Comparison of ENCODE assay signal across 18 mouse cellular contexts in genomic region chr7:28816920-28817319, GRCm38 (mm10). TPM values are rescaled to one million over a fixed set of nuclear protein-coding genes. Genes with fewer than 3 reads are reported as not detected.
DNase-seq lines count a peak whose midpoint lies in the region; ATAC-seq lines count a peak whose summit lies in the region.
"Had no signal": no experiment of that assay in that cellular context is flagged by ENCODE, and none has a peak within 500 bp of the region (broad histone marks: within the 10 kb centered on the region; RNA-seq: fewer than 3 reads in every experiment).

No protein-coding gene starts in this region.

- H3K9me3 ChIP-seq in heart, embryonic 16.5 days (replicated peaks; ENCODE audit: control insufficient read depth, low read length): no peaks in the 10 kb centered on the region
- no peaks in the 10 kb centered on the region for H3K9me3 ChIP-seq in neural tube, embryonic 13.5 days
- no peaks in the 10 kb centered on the region for H3K9me3 ChIP-seq in intestine, embryonic 16.5 days (ENCODE audit: control insufficient read depth, low read length)
- H3K9me3 ChIP-seq: hindbrain, embryonic 10.5 days; limb, embryonic 10.5 days had no signal

- no peak overlapping the region for H3K27ac ChIP-seq in heart, embryonic 16.5 days (ENCODE audit: low read length)
- H3K27ac ChIP-seq in neural tube, embryonic 13.5 days (replicated peaks): no peak overlapping the region
- peak overlapping the region; percentile 24; the same call in 1 of the 2 replicates for H3K27ac ChIP-seq in intestine, embryonic 16.5 days (ENCODE audit: low read length)
- H3K27ac ChIP-seq: hindbrain, embryonic 10.5 days; limb, embryonic 10.5 days; liver, embryonic 14.5 days had no signal

- no peaks in the 10 kb centered on the region for H3K27me3 ChIP-seq in heart, embryonic 16.5 days (ENCODE audit: control insufficient read depth, insufficient read depth, low read length)
- H3K27me3 ChIP-seq in neural tube, embryonic 13.5 days: no peaks in the 10 kb centered on the region
- no peaks in the 10 kb centered on the region for H3K27me3 ChIP-seq in intestine, embryonic 16.5 days (replicated peaks; ENCODE audit: control insufficient read depth, insufficient read depth, low read length)

- DNase-seq in cerebellum, postnatal 10 days: peak; percentile 35 to 40
- DNase-seq in cerebellum, adult 11 months: no peak
- DNase-seq in heart, adult 11 months: no peak
- DNase-seq in neural tube, embryonic 10.5 days (ENCODE audit: extremely low spot score, low spot score): no peak
- DNase-seq in gastrocnemius, postnatal 25 days: no peak
- DNase-seq: adrenal gland, postnatal 25 days; gastrocnemius, adult 2 months; retina, postnatal 1 day; thymus, adult 2 months had no signal

- WGBS in heart, embryonic 16.5 days: 87% methylated on average over 10 of the region's 10 CpGs
- 94% methylated on average over 10 of the region's 10 CpGs for WGBS in neural tube, embryonic 13.5 days
- 92% methylated on average over 10 of the region's 10 CpGs for WGBS in intestine, embryonic 16.5 days

- no peak for ATAC-seq in heart, embryonic 16.5 days (replicated peaks; ENCODE audit: extremely low read depth, insufficient read depth, low FRiP score)
- ATAC-seq in neural tube, embryonic 13.5 days (ENCODE audit: low read depth): no peak
- no peak for ATAC-seq in intestine, embryonic 16.5 days
- ATAC-seq: lung, postnatal 0 days had no signal

- peaks cover 87% of the 10 kb centered on the region for H3K36me3 ChIP-seq in heart, embryonic 16.5 days (ENCODE audit: control insufficient read depth, insufficient read depth)
- H3K36me3 ChIP-seq in neural tube, embryonic 13.5 days: peaks cover 99% of the 10 kb centered on the region
- H3K36me3 ChIP-seq in intestine, embryonic 16.5 days (ENCODE audit: control insufficient read depth, insufficient read depth, low read length): peaks cover 70% of the 10 kb centered on the region

- H3K4me1 ChIP-seq in heart, embryonic 16.5 days (ENCODE audit: control insufficient read depth, insufficient read depth, low read length): peaks cover 58% of the 10 kb centered on the region
- peaks cover 93% of the 10 kb centered on the region for H3K4me1 ChIP-seq in neural tube, embryonic 13.5 days (replicated peaks)
- H3K4me1 ChIP-seq in intestine, embryonic 16.5 days (ENCODE audit: control insufficient read depth, insufficient read depth, low read length): peaks cover 76% of the 10 kb centered on the region

- peak overlapping the region; percentile 2; the same call in 1 of the 2 replicates for H3K9ac ChIP-seq in heart, embryonic 16.5 days (ENCODE audit: low read length)
- H3K9ac ChIP-seq in neural tube, embryonic 13.5 days: peak overlapping the region; percentile 34; the same call in 1 of the 2 replicates
- 0 out of 2 replicates have a peak overlapping the region, but pooled peaks have one; percentile 16 for H3K9ac ChIP-seq in intestine, embryonic 16.5 days (ENCODE audit: low read depth, low read length)
- H3K9ac ChIP-seq: liver, embryonic 14.5 days had no signal

- no peak overlapping the region for H3K4me3 ChIP-seq in heart, embryonic 16.5 days (ENCODE audit: low read length)
- H3K4me3 ChIP-seq in neural tube, embryonic 13.5 days: no peak overlapping the region
- no peak overlapping the region for H3K4me3 ChIP-seq in intestine, embryonic 16.5 days (ENCODE audit: low read length)
- H3K4me3 ChIP-seq: erythroblast, embryonic 14.5 days; gastrocnemius, adult 2 months; hindbrain, embryonic 10.5 days had no signal

- H3K4me2 ChIP-seq in heart, embryonic 16.5 days (ENCODE audit: low read depth, low read length): no peak overlapping the region
- no peak overlapping the region for H3K4me2 ChIP-seq in neural tube, embryonic 13.5 days
- H3K4me2 ChIP-seq in intestine, embryonic 16.5 days (ENCODE audit: low read depth, low read length): peak overlapping the region; percentile 3; the same call in 1 of the 2 replicates

RNA-seq across cellular contexts. Expression of gene Ech1, which starts 8.1 kb away (rescaled TPM):
- polyA plus RNA-seq in heart, embryonic 16.5 days (2015; fragmentation: Nextera tagmentation; extraction: Ambion mirVana): 281 and 288 TPM in 2 replicates
- 88.7 and 98.1 TPM in 2 replicates for polyA plus RNA-seq in neural tube, embryonic 13.5 days (2015; fragmentation: Nextera tagmentation; extraction: Ambion mirVana)
- 347 and 378 TPM in 2 replicates for polyA plus RNA-seq in intestine, embryonic 16.5 days (2015; fragmentation: Nextera tagmentation; extraction: Ambion mirVana)
- 100 to 1,000 TPM; 185 to 241 TPM for total RNA-seq in gastrocnemius, postnatal 25 days (2021)

RNA-seq across cellular contexts. Expression of gene Hnrnpl, which starts 8.6 kb away (rescaled TPM):
- 135 and 139 TPM in 2 replicates for polyA plus RNA-seq in heart, embryonic 16.5 days (2015; fragmentation: Nextera tagmentation; extraction: Ambion mirVana)
- 214 and 237 TPM in 2 replicates for polyA plus RNA-seq in neural tube, embryonic 13.5 days (2015; fragmentation: Nextera tagmentation; extraction: Ambion mirVana)
- 142 and 146 TPM in 2 replicates for polyA plus RNA-seq in intestine, embryonic 16.5 days (2015; fragmentation: Nextera tagmentation; extraction: Ambion mirVana)
- 100 to 1,000 TPM; 118 to 120 TPM for total RNA-seq in gastrocnemius, postnatal 25 days (2021)

RNA-seq across cellular contexts. Expression of gene Lgals4, which starts 16.7 kb away (rescaled TPM):
- 12.3 and 17.4 TPM in 2 replicates for polyA plus RNA-seq in heart, embryonic 16.5 days (2015; fragmentation: Nextera tagmentation; extraction: Ambion mirVana)
- 5.0 and 6.2 TPM in 2 replicates for polyA plus RNA-seq in neural tube, embryonic 13.5 days (2015; fragmentation: Nextera tagmentation; extraction: Ambion mirVana)
- 2,407 and 2,590 TPM in 2 replicates for polyA plus RNA-seq in intestine, embryonic 16.5 days (2015; fragmentation: Nextera tagmentation; extraction: Ambion mirVana)
- 1 to 10 TPM; 3.2 to 5.4 TPM for total RNA-seq in gastrocnemius, postnatal 25 days (2021)

RNA-seq across cellular contexts. Expression of gene Rinl, which starts 28.2 kb away (rescaled TPM):
- 5.8 and 11.1 TPM in 2 replicates for polyA plus RNA-seq in heart, embryonic 16.5 days (2015; fragmentation: Nextera tagmentation; extraction: Ambion mirVana)
- polyA plus RNA-seq in neural tube, embryonic 13.5 days (2015; fragmentation: Nextera tagmentation; extraction: Ambion mirVana): 1.7 and 2.6 TPM in 2 replicates
- 5.2 and 5.9 TPM in 2 replicates for polyA plus RNA-seq in intestine, embryonic 16.5 days (2015; fragmentation: Nextera tagmentation; extraction: Ambion mirVana)
- total RNA-seq in gastrocnemius, postnatal 25 days (2021): under 1 TPM; 0.51 to 0.78 TPM

RNA-seq across cellular contexts. Expression of gene Lgals7, which starts 46.7 kb away (rescaled TPM):
- 1.5 and 2.1 TPM in 2 replicates for polyA plus RNA-seq in heart, embryonic 16.5 days (2015; fragmentation: Nextera tagmentation; extraction: Ambion mirVana)
- polyA plus RNA-seq in neural tube, embryonic 13.5 days (2015; fragmentation: Nextera tagmentation; extraction: Ambion mirVana): 4.5 and 6.1 TPM in 2 replicates
- 0.56 and 0.97 TPM in 2 replicates for polyA plus RNA-seq in intestine, embryonic 16.5 days (2015; fragmentation: Nextera tagmentation; extraction: Ambion mirVana)
- total RNA-seq in gastrocnemius, postnatal 25 days (2021): not detected
- total RNA-seq: adrenal gland, postnatal 25 days; gastrocnemius, adult 2 months; layer of hippocampus, adult 18-20 months had no signal
- polyA plus RNA-seq: erythroblast, embryonic 14.5 days had no signal

Comparison
In these comparisons a context has a peak if more than half of its experiments do, and no peak if none do; other contexts are left out.
1. DNase-seq: peak in cerebellum, postnatal 10 days (2 of 2); none in cerebellum, adult 11 months (single experiment), heart, adult 11 months (single experiment), neural tube, embryonic 10.5 days (single experiment) and gastrocnemius, postnatal 25 days (single experiment).
2. RNA of gene Lgals4, which starts 16.7 kb away (polyA plus RNA-seq): 2,407 to 2,590 TPM in intestine, embryonic 16.5 days; 12.3 to 17.4 TPM in heart, embryonic 16.5 days and 5.0 to 6.2 TPM in neural tube, embryonic 13.5 days; every median in the first group is over 100 times any median in the second.
3. Peak in every context shown above with its lines, with median percentiles within 50 percentile points of each other: H3K9ac ChIP-seq.